Mouse (Mus musculus): Measurements from ENCODE around the gene Myh14. TPM values are rescaled to one million over a fixed set of nuclear protein-coding genes. Genes with fewer than 3 reads are reported as not detected.
A peak's percentile ranks its signal among the peaks of the same experiment; 100 is the strongest.

Myh14 gene
- polyA plus RNA-seq, 1 experiment: 0.02 TPM

DNA sequence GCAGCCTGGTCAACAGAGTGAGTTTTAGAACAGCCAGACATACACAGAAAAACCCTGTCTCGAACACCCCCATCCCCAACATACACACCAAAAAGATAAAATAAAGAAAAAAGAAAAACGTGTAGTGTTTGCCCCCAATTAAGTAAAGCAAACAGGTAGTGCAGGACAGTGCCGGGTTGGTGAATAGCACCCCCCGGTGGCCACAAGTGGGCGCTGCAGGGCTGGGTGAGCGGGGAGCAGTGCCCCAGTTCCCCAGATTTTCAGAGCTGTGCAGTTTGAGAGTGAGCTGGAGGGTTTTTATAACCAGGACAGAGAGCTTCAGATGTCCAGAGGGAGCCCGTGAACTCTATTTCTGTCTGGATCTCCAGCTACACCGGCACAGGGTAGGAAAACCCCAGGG, 28.8 kb downstream of the Myh14 start:
- Histone ChIP-seq H3K9me3 (0 out of 2 replicates have a peak, but pooled peaks cover 4% of the 10 kb centered on the region), H3K27me3 (replicated peaks) (peaks cover 79% of the 10 kb centered on the region), H3K4me3 (replicated peaks) (no peak overlapping the region), H3K4me1 (peaks cover 14% of the 10 kb centered on the region; the same call in 1 of the 2 replicates), H3K36me3 (replicated peaks; ENCODE audit: low read length) (no peaks in the 10 kb centered on the region)
- TF ChIP-seq GATA1 (IDR thresholded peaks at IDR 0.05; ENCODE audit: borderline replicate concordance, low read length) (no peak), FLI1 (IDR thresholded peaks at IDR 0.05; ENCODE audit: low read length) (no peak)

DNA sequence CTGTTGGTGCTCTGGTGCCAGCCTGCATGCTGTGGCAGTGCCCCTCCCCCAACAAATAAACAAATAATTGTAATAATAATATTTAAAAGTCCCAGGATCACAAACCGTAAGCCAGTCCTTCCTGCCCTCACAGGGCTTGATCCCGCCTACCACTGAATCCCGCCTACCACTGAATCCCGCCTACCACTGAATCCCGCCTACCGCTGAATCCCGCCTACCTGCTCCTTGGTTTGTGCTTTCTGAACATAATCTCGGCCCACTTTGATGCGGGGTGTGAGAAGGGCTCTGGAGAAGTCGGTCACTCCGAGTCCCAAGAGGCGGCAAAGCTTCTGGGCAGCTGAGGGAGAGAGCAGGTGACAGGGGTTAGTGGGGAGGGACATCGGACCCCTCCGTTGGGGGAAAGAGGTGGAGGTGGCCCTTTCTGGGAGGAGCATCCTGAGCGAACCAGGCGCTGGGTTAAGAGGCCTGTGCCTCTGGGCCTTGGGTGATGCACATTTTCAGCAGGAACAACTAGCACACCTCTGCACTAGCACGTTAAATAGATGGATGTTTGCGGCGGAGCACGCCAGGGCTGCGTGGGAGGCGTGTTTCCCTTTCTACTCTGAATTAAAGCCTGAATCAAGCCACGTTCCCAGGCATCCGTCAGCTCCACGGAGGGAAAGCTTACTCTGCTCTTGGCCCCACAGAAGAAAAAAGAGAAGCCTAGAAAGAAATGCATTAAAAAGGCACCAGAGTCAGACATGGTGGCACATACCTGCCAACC, 29.6 kb downstream of the Myh14 start:
- 0 out of 2 replicates have a peak, but pooled peaks cover 4% of the 10 kb centered on the region for H3K9me3 ChIP-seq
- TF ChIP-seq FLI1 (IDR thresholded peaks at IDR 0.05; ENCODE audit: low read length) (no peak), GATA1 (IDR thresholded peaks at IDR 0.05; ENCODE audit: borderline replicate concordance, low read length) (no peak)
- peak overlapping the region; percentile 42 for H3K4me3 ChIP-seq (replicated peaks)
- no peaks in the 10 kb centered on the region for H3K36me3 ChIP-seq (replicated peaks; ENCODE audit: low read length)
- peaks cover 14% of the 10 kb centered on the region; the same call in 1 of the 2 replicates for H3K4me1 ChIP-seq
- peaks cover 83% of the 10 kb centered on the region for H3K27me3 ChIP-seq (replicated peaks)

- H3K4me1 ChIP-seq: peaks cover 14% of the 10 kb centered on the region; the same call in 1 of the 2 replicates
- H3K36me3 ChIP-seq (replicated peaks; ENCODE audit: low read length): no peaks in the 10 kb centered on the region
- H3K27me3 ChIP-seq (replicated peaks): peaks cover 82% of the 10 kb centered on the region
- 0 out of 2 replicates have a peak, but pooled peaks cover 4% of the 10 kb centered on the region for H3K9me3 ChIP-seq
- H3K4me3 ChIP-seq (replicated peaks): peak overlapping the region; percentile 2
- TF ChIP-seq GATA1 (IDR thresholded peaks at IDR 0.05; ENCODE audit: borderline replicate concordance, low read length) (no peak), FLI1 (IDR thresholded peaks at IDR 0.05; ENCODE audit: low read length) (no peak)
Observed at GRCm38 (mm10) chr7:44638663-44639062, 32.0 kb downstream of the Myh14 start.

DNA sequence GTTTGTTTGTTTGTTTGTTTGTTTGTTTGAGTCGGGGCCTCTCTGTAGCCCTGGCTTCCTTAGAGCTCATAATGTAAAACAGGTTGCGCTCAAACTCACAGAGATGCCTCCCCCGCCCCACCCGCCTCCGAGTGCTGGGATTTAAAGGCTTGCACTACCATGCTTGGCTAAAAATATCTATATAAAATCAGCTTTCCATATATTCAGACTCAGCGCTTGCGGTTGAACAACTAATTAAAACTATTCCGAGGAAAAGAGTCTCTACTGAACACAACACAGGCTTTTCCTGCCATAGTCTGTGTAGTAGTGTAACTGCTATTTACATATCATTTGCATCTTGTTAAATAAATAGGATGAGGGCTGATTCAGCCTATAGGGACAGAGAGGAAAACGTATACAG, 34.0 kb downstream of the Myh14 start:
- TF ChIP-seq GATA1 (IDR thresholded peaks at IDR 0.05; ENCODE audit: borderline replicate concordance, low read length) (no peak), FLI1 (IDR thresholded peaks at IDR 0.05; ENCODE audit: low read length) (no peak)
- Histone ChIP-seq H3K27me3 (replicated peaks) (peaks cover 93% of the 10 kb centered on the region), H3K36me3 (replicated peaks; ENCODE audit: low read length) (no peaks in the 10 kb centered on the region), H3K9me3 (0 out of 2 replicates have a peak, but pooled peaks cover 4% of the 10 kb centered on the region), H3K4me1 (peaks cover 18% of the 10 kb centered on the region; the same call in 1 of the 2 replicates), H3K4me3 (replicated peaks) (no peak overlapping the region)

DNA sequence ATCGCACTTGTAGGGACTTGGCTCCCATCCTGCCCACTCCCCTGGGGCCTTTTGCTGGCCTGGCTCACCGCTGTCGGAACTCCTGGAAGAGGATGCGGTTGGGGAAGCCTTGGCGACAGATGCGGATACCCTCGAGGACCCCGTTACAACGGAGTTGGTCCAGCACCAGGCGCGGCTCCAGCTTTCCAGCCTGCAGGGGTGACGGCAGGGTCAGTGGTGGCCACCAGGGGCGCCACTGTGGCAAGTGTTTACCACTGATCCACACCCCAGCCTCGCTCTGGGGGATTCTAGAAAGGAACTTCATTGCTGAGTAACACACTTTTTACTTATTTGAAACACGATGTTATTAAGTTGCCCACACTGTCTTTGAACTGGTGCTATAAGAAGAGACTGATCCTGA, 37.2 kb downstream of the Myh14 start:
- Histone ChIP-seq H3K4me1 (peaks cover 4% of the 10 kb centered on the region; the same call in 1 of the 2 replicates), H3K27me3 (replicated peaks) (peaks cover 81% of the 10 kb centered on the region)
- no peak for TF ChIP-seq FLI1 (IDR thresholded peaks at IDR 0.05; ENCODE audit: low read length)
- no peak for TF ChIP-seq GATA1 (IDR thresholded peaks at IDR 0.05; ENCODE audit: borderline replicate concordance, low read length)

GRCm38 (mm10) chr7:44632676-44633075, 38.0 kb downstream of the Myh14 start:
- H3K9me3 ChIP-seq: 0 out of 2 replicates have a peak, but pooled peaks cover 3% of the 10 kb centered on the region
- H3K27me3 ChIP-seq (replicated peaks): peaks cover 78% of the 10 kb centered on the region
- no peak for TF ChIP-seq FLI1 (IDR thresholded peaks at IDR 0.05; ENCODE audit: low read length)
- no peak for TF ChIP-seq GATA1 (IDR thresholded peaks at IDR 0.05; ENCODE audit: borderline replicate concordance, low read length)
- H3K4me1 ChIP-seq: peaks cover 4% of the 10 kb centered on the region; the same call in 1 of the 2 replicates
- H3K36me3 ChIP-seq (replicated peaks; ENCODE audit: low read length): no peaks in the 10 kb centered on the region
- H3K4me3 ChIP-seq (replicated peaks): no peak overlapping the region

More for the DNA sequence above, 37.2 kb downstream of the Myh14 start:
- Histone ChIP-seq H3K4me3 (replicated peaks) (no peak overlapping the region), H3K36me3 (replicated peaks; ENCODE audit: low read length) (no peaks in the 10 kb centered on the region), H3K9me3 (0 out of 2 replicates have a peak, but pooled peaks cover 4% of the 10 kb centered on the region)

GRCm38 (mm10) chr7:44630437-44630836, 40.2 kb downstream of the Myh14 start:
- Histone ChIP-seq H3K36me3 (replicated peaks; ENCODE audit: low read length) (no peaks in the 10 kb centered on the region), H3K27me3 (replicated peaks) (peaks cover 66% of the 10 kb centered on the region), H3K4me3 (replicated peaks) (no peak overlapping the region), H3K9me3 (0 out of 2 replicates have a peak, but pooled peaks cover 5% of the 10 kb centered on the region), H3K4me1 (peaks cover 4% of the 10 kb centered on the region; the same call in 1 of the 2 replicates)
- TF ChIP-seq GATA1 (IDR thresholded peaks at IDR 0.05; ENCODE audit: borderline replicate concordance, low read length): no peak
- TF ChIP-seq FLI1 (IDR thresholded peaks at IDR 0.05; ENCODE audit: low read length): no peak

DNA sequence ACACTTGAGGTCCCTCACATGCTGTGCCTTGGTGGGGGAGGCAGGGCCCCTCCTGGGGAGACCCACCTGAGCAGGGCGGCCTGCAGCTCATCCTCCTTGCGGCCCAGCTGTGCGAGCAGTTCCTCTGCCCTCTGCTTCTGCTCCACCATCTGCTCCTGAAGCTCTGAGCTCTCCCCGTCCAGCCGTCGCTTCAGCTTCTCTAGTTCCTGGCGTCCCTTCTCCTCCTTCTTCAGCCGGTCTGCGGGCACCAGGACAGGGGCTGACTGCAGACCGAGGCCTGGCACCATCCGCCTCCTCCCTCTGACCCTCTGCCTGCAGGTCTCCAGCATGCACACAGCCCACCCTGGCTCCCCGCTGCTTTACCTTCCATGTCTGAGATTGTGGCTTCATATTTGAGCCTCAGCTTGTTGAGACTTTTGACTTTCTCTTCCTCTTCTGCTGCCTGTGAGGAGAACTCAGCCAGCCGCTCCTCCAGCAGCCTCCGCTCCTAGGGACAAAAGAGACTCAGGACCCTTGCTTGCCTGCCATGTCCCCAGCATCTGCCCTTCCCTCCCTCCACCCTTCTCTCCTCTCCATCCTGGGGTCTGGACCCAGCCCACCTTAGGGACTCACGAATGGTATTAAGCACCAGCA, 42.1 kb downstream of the Myh14 start:
- H3K36me3 ChIP-seq (replicated peaks; ENCODE audit: low read length): no peaks in the 10 kb centered on the region
- H3K27me3 ChIP-seq (replicated peaks): peaks cover 63% of the 10 kb centered on the region
- TF ChIP-seq FLI1 (IDR thresholded peaks at IDR 0.05; ENCODE audit: low read length) (no peak), GATA1 (IDR thresholded peaks at IDR 0.05; ENCODE audit: borderline replicate concordance, low read length) (no peak)
- H3K4me1 ChIP-seq: peaks cover 4% of the 10 kb centered on the region; the same call in 1 of the 2 replicates
- 0 out of 2 replicates have a peak, but pooled peaks cover 5% of the 10 kb centered on the region for H3K9me3 ChIP-seq
- H3K4me3 ChIP-seq (replicated peaks): no peak overlapping the region

GRCm38 (mm10) chr7:44626966-44627365, 43.7 kb downstream of the Myh14 start:
- Histone ChIP-seq H3K36me3 (replicated peaks; ENCODE audit: low read length) (no peaks in the 10 kb centered on the region), H3K4me1 (no peaks in the 10 kb centered on the region), H3K27me3 (replicated peaks) (peaks cover 48% of the 10 kb centered on the region), H3K9me3 (peaks cover 11% of the 10 kb centered on the region), H3K4me3 (replicated peaks) (no peak overlapping the region)
- TF ChIP-seq GATA1 (IDR thresholded peaks at IDR 0.05; ENCODE audit: borderline replicate concordance, low read length): no peak
- no peak for TF ChIP-seq FLI1 (IDR thresholded peaks at IDR 0.05; ENCODE audit: low read length)

- Histone ChIP-seq H3K4me3 (replicated peaks) (no peak overlapping the region), H3K9me3 (peaks cover 20% of the 10 kb centered on the region), H3K4me1 (peaks cover 4% of the 10 kb centered on the region; the same call in 1 of the 2 replicates), H3K27me3 (replicated peaks) (peaks cover 44% of the 10 kb centered on the region), H3K36me3 (replicated peaks; ENCODE audit: low read length) (no peaks in the 10 kb centered on the region)
- TF ChIP-seq FLI1 (IDR thresholded peaks at IDR 0.05; ENCODE audit: low read length) (no peak), GATA1 (IDR thresholded peaks at IDR 0.05; ENCODE audit: borderline replicate concordance, low read length) (no peak)
Observed at GRCm38 (mm10) chr7:44626068-44626385, 44.6 kb downstream of the Myh14 start.

Data from megakaryocyte, embryonic 14.5 days (primary cell).